Mouse (Mus musculus): ENCODE results near the gene Trib2. TPM values are rescaled to one million over a fixed set of nuclear protein-coding genes. Genes with fewer than 3 reads are reported as not detected.
A peak's percentile ranks its signal among the peaks of the same experiment; 100 is the strongest.

Trib2 gene
- total RNA-seq, 2 experiments from 2014 or later, result 39.1 to 41.1 TPM

DNA sequence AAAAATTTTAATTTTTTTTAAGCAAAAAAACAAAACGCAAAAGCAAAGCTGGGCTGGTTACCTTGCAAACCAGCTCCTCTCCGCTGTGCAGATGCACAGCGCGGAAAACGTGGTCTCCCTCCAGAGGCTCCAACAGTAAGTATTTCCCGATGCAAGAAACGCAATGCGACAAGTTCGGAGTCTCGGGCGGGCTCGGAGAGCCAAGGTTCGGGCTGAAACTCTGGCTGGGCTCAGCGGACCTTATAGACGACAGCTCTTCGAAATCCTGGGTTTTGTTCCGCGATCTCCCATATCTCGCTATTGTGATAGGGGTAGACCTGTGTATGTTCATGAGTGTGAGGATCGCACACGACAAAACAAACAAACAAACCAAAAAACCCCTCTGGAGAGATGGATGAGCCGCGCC lies 1.5 kb downstream of the Trib2 start:
- no peak for DNase-seq (ENCODE audit: low spot score)
- intact Hi-C loops (cut with DNase I), result loop anchor here (1.0 to 10.0 kb wide), 3 partner anchors 200 to 372 kb away; no protein-coding TSS in a partner anchor

DNA sequence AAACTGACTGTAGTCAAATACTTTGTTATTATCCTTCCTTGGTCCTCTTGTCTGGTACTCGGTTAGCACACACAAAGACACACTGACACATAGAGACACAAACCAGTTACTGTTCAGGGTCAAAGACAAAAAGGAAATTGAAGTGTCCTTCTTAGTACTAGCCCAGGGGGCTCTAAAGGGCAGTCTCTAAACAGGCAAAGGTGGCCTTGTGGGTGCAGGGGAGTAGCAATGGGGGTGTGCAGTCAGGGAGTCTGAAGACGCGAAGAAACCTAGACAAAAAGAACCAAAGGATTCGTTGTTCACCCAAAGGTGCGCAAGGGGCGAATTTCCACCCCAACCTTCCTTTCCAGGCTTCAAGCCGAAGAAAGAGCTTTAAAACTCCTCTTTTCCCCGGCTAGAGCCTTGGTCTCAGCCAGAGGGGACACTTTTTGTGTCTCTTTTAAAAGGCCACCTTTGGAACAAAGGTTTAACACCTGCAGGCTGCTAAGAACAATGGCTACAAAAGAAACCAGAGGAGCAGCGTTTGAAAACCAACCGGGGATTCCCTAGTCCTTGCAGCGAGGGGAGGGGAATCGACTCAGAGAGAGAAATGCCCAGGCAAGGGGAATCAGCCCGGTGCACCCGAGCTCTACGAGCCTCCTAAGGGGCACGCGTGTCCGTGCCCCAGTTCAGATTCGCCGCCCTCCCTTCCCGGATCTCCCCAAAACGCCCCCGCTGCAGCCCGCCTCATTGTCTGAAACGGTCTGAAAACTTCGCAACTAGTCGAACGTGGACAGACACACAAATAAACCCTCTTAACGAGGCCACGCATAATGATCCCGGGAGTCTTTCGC lies 2.3 kb downstream of the Trib2 start:
- no peak for DNase-seq (ENCODE audit: low spot score)
- intact Hi-C loops (cut with DNase I), result loop anchor here (1.0 to 10.0 kb wide), 5 partner anchors 72 to 373 kb away; no protein-coding TSS in a partner anchor

DNA sequence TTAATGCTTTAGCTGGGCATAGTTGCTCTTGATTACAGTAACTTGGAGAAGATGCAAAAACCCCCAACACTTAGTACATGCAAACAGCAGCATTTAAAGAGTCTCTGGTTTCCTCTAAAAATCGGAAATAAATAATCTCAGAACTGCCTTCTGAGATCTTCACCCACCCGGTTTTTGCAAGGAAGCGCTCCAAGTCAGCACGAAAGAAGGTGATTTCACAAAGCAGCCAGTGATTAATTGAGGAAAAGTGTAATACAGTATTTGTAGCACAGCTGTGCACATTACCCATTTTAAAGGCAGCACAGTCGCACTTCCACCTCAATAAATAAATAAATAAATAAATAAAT lies 2.9 kb downstream of the Trib2 start:
- intact Hi-C loops (cut with DNase I), result loop anchor here (5.0 to 10.0 kb wide), 3 partner anchors 71 to 201 kb away; no protein-coding TSS in a partner anchor
- DNase-seq (ENCODE audit: low spot score), result no peak

- intact Hi-C loops (cut with DNase I), result loop anchor here (5.0 to 10.0 kb wide), 3 partner anchors 71 to 202 kb away; no protein-coding TSS in a partner anchor
- DNase-seq (ENCODE audit: low spot score), result no peak
These were observed 3.4 kb downstream of the Trib2 start for GRCm38 (mm10) chr12:15813133-15813818.

DNA sequence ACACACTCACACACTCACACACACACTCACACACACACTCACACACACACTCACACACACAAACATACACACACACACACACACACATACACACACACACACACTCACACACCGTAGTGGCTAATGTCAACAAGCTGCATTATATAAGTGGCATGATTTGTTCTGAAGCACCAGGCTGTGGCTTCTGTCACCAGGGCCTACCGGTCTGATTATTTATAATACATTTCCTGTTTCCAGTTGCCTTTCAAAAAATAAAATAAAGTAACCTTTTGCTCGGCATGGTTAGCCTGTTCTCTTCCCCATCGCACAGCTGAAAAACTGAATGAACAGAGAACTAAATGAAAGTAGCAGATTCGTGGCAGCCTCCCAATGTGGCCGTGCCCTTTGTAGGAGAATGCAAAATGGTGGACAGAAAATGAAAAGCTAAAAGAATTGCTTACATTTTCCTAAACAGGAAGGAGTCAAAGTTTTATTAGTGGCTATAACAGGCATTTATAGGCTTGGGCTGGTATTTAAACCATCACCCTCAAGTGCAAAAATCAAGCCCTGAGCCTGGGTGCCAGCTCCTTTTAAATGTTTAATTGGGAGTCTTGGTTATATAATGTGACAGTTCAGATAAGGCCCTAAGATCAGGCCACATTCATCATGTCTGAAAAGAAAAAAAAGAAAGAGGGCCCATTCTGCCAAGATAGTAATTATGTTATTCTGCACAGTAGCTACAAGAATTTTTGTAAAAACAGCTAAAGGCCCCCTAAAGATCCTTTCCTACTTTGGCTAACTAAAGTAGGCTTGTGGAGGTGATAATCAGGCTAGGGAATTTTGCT lies 4.4 kb downstream of the Trib2 start:
- intact Hi-C loops (cut with DNase I), result loop anchor here (5.0 to 10.0 kb wide), 3 partner anchors 70 to 202 kb away; no protein-coding TSS in a partner anchor
- DNase-seq (ENCODE audit: low spot score), result no peak

DNA sequence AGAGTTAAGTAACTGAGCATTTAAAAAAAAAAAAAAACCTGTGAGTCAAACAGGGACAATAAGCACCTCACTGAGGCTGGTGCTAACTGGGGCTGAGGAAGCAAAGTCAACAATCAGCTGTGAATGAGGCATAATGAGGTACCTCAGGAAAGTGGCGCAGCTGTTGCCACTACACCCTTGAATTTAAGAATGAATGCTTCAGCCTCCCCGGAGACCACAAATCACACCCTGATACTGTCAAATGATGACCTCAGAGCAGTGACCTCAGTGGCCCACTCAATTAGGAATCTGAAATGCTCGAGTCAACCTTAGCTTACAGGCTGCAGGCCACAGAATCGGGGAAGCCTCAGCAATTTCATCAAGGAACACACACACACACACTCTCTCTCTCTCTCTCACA lies 5.0 kb downstream of the Trib2 start:
- DNase-seq (ENCODE audit: low spot score), result no peak
- intact Hi-C loops (cut with DNase I), result loop anchor here (5.0 to 10.0 kb wide), 3 partner anchors 69 to 203 kb away; no protein-coding TSS in a partner anchor

DNA sequence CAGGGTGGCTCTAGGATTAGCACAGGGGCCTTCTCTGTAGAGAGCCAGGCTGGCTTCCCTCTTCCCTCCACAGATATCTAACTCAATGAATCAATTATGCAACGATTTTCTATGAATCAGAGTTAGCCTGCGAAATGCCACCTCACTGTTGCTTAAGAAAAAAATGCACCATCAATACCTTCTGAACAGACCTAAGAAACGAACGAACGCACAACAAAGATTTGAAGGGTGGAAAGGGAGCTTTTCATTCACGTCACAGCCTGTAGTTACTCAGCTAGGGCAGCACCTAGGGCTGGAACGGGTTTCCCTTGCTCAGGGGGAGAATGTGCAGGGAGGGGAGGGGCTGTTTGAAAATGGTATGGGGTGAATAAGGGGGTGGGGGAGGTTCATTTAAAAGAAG lies 5.8 kb downstream of the Trib2 start:
- intact Hi-C loops (cut with DNase I), result loop anchor here (5.0 to 10.0 kb wide), 3 partner anchors 69 to 204 kb away; no protein-coding TSS in a partner anchor
- no peak for DNase-seq (ENCODE audit: low spot score)

DNA sequence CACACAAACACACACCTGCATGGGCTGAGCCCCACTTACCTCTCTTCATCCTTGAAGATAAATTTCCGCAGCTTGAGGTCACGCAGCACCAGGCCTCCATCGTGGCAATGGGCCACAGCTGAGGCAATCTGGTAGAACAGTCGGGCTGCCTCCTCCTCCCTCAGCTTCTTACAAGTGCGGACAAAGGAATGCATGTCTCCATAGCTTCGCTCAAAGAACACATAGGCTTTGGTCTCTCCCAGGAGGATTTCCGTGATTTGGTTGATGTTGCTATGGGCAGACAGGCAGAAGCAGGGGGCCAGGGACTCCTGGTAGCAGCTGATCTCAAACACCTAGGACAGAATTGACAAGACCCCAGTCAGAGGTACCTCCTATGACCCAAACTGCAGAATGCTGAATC lies 7.1 kb downstream of the Trib2 start:
- no peak for DNase-seq (ENCODE audit: low spot score)
- intact Hi-C loops (cut with DNase I), result loop anchor here (5.0 to 10.0 kb wide), 3 partner anchors 67 to 205 kb away; no protein-coding TSS in a partner anchor

- no peak for DNase-seq (ENCODE audit: low spot score)
- intact Hi-C loops (cut with DNase I), result no loop called here
These were observed 7.5 kb downstream of the Trib2 start for GRCm38 (mm10) chr12:15809249-15809648.

DNA sequence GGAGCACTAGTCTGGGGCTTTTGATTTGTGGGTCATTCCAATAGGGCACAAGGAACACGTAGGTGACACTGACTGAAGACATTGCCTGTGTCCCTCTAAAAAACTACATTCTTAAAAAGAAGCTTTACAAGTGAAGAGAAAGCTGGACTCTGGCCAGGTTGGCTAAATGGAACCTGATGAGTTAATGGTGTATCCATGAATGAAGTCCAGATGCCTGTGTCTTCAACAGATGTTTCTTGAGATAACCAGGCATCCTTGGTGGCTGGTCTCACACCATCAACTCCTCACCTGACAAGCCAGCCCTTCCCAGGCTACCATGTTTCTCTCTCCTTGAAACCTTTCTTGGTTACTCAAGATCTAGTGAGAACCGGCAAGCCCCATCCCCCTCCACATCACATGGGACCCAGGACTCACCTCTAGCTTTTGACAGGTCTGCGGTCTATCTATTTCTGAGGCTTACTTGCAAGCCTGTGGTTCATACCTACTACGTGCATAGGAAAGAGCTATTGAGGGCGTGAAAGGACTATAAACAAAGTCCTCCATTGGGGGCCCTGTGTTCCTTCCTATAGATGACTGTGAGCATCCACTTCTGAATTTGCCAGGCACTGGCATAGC lies 8.4 kb downstream of the Trib2 start:
- DNase-seq (ENCODE audit: low spot score), result no peak
- intact Hi-C loops (cut with DNase I), result no loop called here

GRCm38 (mm10) chr12:15804931-15805331 lies 11.8 kb downstream of the Trib2 start:
- intact Hi-C loops (cut with DNase I), result loop anchor here (5.0 kb wide), 1 partner anchor 88 kb away; no protein-coding TSS in a partner anchor
- DNase-seq (ENCODE audit: low spot score), result no peak

- intact Hi-C loops (cut with DNase I), result loop anchor here (5.0 kb wide), 1 partner anchor 87 kb away; no protein-coding TSS in a partner anchor
- DNase-seq (ENCODE audit: low spot score), result no peak
These were observed 12.7 kb downstream of the Trib2 start for GRCm38 (mm10) chr12:15803936-15804438.

GRCm38 (mm10) chr12:15801571-15801930 lies 15.2 kb downstream of the Trib2 start:
- intact Hi-C loops (cut with DNase I), result loop anchor here (5.0 kb wide), 1 partner anchor 84 kb away; no protein-coding TSS in a partner anchor
- no peak for DNase-seq (ENCODE audit: low spot score)

DNA sequence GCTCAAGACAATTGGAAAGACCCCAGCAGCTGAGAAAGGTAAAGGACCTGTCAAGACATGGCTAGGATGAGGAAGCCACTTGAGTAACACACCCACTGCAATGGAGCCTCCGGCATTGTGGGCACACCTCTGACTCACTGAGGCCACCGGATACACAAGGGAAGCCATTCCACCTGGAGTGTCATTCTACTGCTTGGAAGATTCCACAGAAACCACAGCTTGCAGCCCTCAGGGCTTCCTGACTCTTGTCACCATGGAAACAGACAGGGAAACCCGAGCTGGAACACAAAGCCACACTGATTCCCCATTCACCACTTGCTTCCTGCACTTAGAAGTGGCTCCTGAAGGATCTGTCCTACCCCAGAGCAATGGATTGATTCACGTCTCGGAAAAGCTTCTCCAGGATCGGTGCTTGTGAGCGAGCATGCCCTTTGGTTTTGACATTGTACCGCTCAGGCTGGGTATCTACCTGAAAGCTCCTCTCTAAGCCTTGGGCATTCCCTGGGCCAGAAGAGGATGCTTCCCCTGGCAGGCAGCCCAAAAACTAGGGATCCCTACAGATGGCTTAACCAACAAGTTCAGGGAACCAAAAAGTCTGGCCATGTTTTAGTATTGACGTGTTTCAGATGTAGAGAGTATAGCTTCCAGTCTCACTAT lies 15.7 kb downstream of the Trib2 start:
- peak; percentile 26 for DNase-seq (ENCODE audit: low spot score)
- intact Hi-C loops (cut with DNase I), result loop anchor here (5.0 kb wide), 1 partner anchor 84 kb away; no protein-coding TSS in a partner anchor

DNA sequence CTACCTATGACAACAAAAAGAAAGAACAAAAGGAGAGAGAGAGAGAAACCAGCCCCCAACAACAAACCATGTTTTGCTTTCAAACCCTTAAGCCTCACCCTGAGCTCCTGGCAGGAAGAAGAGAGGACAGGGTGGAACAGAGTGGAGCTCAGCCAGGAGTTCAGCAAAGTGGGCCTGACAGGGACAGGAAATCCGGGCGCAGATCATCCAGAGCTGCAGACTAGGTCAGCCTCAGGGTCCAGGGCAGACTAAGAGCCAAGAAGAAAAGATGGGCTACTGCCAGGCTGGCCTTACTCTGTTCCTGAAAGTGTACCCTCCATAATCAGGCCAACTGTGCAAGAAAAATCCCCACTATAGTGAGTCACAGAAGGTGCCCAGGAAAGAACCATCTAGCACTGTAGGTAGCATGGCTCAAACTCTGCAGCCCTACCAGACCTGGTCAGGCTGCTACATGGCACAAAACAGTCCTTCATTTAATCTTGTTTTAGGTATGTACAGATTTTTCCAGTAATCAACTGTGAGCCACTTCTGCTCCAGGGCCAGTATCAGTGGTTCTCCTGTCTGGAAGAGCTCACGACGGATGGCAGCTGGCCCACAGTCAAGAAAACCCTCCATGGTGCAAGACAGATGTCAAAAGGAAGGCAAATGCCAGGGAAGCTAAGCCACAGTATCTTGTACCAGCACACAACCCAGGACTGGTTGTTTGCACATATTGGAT lies 16.4 kb downstream of the Trib2 start:
- intact Hi-C loops (cut with DNase I), result loop anchor here (5.0 kb wide), 1 partner anchor 83 kb away; no protein-coding TSS in a partner anchor
- peak; percentile 64 for DNase-seq (ENCODE audit: low spot score)

- peak; percentile 18 for DNase-seq (ENCODE audit: low spot score)
- intact Hi-C loops (cut with DNase I), result no loop called here
These were observed 18.7 kb downstream of the Trib2 start for GRCm38 (mm10) chr12:15798019-15798418.

- intact Hi-C loops (cut with DNase I), result loop anchor here (2.0 kb wide), 1 partner anchor 13 kb away; no protein-coding TSS in a partner anchor
- no peak for DNase-seq (ENCODE audit: low spot score)
These were observed 20.8 kb downstream of the Trib2 start for GRCm38 (mm10) chr12:15795886-15796285.

DNA sequence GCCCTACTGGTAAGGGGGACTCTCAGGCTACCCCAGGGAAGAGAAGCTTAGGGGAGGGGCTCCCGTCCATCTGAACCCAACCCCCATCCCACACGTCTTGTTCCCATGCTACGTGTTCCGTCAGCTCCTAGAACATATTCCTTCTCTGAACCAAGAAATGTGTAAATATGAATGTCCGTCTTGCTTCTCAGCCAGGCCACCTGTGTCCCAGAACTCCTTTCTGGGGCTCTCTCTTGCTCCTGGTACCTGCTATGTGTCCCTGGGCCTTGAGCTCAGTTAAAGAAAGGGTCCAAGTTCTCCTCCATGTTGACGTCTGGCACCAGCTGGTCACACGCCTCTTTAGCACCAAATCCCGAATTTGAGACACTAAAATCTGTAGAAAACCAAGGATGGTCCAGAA lies 23.4 kb downstream of the Trib2 start:
- no peak for DNase-seq (ENCODE audit: low spot score)
- intact Hi-C loops (cut with DNase I), result no loop called here
